In the genomic region with DNA sequence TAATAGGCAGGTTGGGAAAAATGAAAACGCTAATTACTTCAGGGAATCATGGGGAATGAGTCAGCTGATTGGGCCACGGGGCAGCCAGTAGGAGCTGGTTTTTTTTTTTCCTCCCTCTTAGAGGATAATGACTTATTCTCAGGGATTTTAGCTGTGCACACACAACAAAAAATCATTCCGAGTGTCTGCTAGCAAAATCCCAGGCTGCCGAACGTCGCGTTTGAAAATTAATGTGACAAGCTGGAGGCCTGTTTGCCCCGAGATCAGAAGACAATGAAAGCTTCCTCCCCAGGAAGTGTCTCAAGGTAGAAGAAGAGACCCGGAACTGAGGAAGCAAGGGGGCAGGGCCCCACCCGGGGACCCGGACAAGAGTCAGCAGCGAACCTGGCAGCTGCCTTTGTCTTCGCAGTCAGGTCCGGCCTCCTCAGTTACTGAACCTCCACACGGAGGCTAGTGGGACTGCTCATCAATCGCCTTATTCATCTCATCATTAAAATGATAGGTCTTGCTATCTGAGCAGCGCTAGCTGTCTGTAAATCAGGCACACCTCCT, we compare ENCODE assay signal across 8 mouse cellular contexts.
A peak's percentile ranks its signal among the peaks of the same experiment; 100 is the strongest.
DNase-seq lines count a peak whose midpoint lies in the region; ATAC-seq and TF ChIP-seq lines count a peak whose summit lies in the region.

No protein-coding gene starts in this region.

- H3K9ac ChIP-seq in ES-E14 (ENCODE audit: insufficient read depth, low read depth, low read length, poor library complexity, severe bottlenecking), result peak overlapping the region; percentile 16; the same call in 1 of the 2 replicates
- peak overlapping the region; percentile 66 for H3K9ac ChIP-seq in hindbrain, embryonic 14.5 days
- peak overlapping the region; percentile 41; the same call in 1 of the 2 replicates for H3K9ac ChIP-seq in limb, embryonic 14.5 days (ENCODE audit: low read depth, low read length, severe bottlenecking)

- in situ Hi-C loops in ES-E14 (cut with MboI; ENCODE audit: low sequenced_read_pairs in 2 of 2, unreplicated experiment in 2 of 2), result no loop called here

- no peak overlapping the region for H3K27ac ChIP-seq in ES-E14 (ENCODE audit: insufficient read depth, low read depth, low read length, poor library complexity, severe bottlenecking)
- H3K27ac ChIP-seq in bone marrow, adult 2 months (ENCODE audit: control insufficient read depth, insufficient read depth, low read depth, low read length, poor library complexity), result peak overlapping the region; percentile 58
- H3K27ac ChIP-seq in hindbrain, embryonic 14.5 days, result peak overlapping the region; percentile 97
- H3K27ac ChIP-seq in limb, embryonic 14.5 days (replicated peaks; ENCODE audit: low read depth, low read length), result peak overlapping the region; percentile 49; the same call in 1 of the 2 replicates

- no peaks in the 10 kb centered on the region for H3K9me3 ChIP-seq in ES-E14 (ENCODE audit: control insufficient read depth, insufficient read depth, low read depth, low read length)
- no peaks in the 10 kb centered on the region for H3K9me3 ChIP-seq in hindbrain, embryonic 14.5 days (ENCODE audit: control insufficient read depth, low read length)
- H3K9me3 ChIP-seq in limb, embryonic 14.5 days (ENCODE audit: control insufficient read depth, low read length), result no peaks in the 10 kb centered on the region

- H3K4me3 ChIP-seq in ES-E14 (ENCODE audit: insufficient read depth in 1 of 2, low read depth in 1 of 2, low read length in 2 of 2, poor library complexity in 1 of 2, severe bottlenecking in 1 of 2), result peak overlapping the region in 1 of 2 experiments; percentile 28; a peak in 1 of 4 replicates
- no peak overlapping the region for H3K4me3 ChIP-seq in bone marrow, adult 2 months (replicated peaks; ENCODE audit: control insufficient read depth, low read depth, low read length)
- H3K4me3 ChIP-seq in hindbrain, embryonic 14.5 days (replicated peaks; ENCODE audit: low read length), result peak overlapping the region; percentile 10; the same call in 1 of the 2 replicates
- no peak overlapping the region for H3K4me3 ChIP-seq in limb, embryonic 14.5 days (replicated peaks; ENCODE audit: low read length)

- peaks cover 0 to 8% of the 10 kb centered on the region in 2 experiments; a peak in 2 of 4 replicates for H3K4me1 ChIP-seq in ES-E14 (ENCODE audit: control insufficient read depth in 2 of 2, insufficient read depth in 2 of 2, low read length in 2 of 2, poor library complexity in 1 of 2)
- H3K4me1 ChIP-seq in bone marrow, adult 2 months (ENCODE audit: control insufficient read depth, insufficient read depth, low read length), result peaks cover 2% of the 10 kb centered on the region; the same call in 1 of the 2 replicates
- peaks cover 25% of the 10 kb centered on the region for H3K4me1 ChIP-seq in hindbrain, embryonic 14.5 days (replicated peaks; ENCODE audit: control insufficient read depth, insufficient read depth, low read length)
- peaks cover 30% of the 10 kb centered on the region for H3K4me1 ChIP-seq in limb, embryonic 14.5 days (ENCODE audit: control insufficient read depth, insufficient read depth, low read length)

- no peaks in the 10 kb centered on the region for H3K27me3 ChIP-seq in hindbrain, embryonic 14.5 days (ENCODE audit: control insufficient read depth, insufficient read depth, low read length)
- no peaks in the 10 kb centered on the region for H3K27me3 ChIP-seq in limb, embryonic 14.5 days (ENCODE audit: control insufficient read depth, insufficient read depth, low read length)

- no peak for TF ChIP-seq CTCF in bone marrow, adult 2 months (IDR thresholded peaks at IDR 0.05; ENCODE audit: control insufficient read depth, insufficient read depth, low read length)

- no peaks in the 10 kb centered on the region for H3K36me3 ChIP-seq in ES-E14 (ENCODE audit: control insufficient read depth, insufficient read depth, low read length, poor library complexity, severe bottlenecking)
- no peaks in the 10 kb centered on the region for H3K36me3 ChIP-seq in hindbrain, embryonic 14.5 days (replicated peaks; ENCODE audit: control insufficient read depth, insufficient read depth)
- no peaks in the 10 kb centered on the region for H3K36me3 ChIP-seq in limb, embryonic 14.5 days (ENCODE audit: control insufficient read depth, insufficient read depth, low read length)

- H3K4me2 ChIP-seq in hindbrain, embryonic 14.5 days (replicated peaks), result peak overlapping the region; percentile 48
- 0 out of 2 replicates have a peak overlapping the region, but pooled peaks have one; percentile 3 for H3K4me2 ChIP-seq in limb, embryonic 14.5 days (replicated peaks; ENCODE audit: low read depth, low read length, severe bottlenecking)

- ATAC-seq in hindbrain, embryonic 14.5 days (ENCODE audit: low FRiP score), result peak; percentile 31
- ATAC-seq in limb, embryonic 14.5 days (ENCODE audit: low FRiP score, low read depth), result 0 out of 2 replicates have a peak, but pooled peaks have one; percentile 1
- peak; percentile 35; the same call in 1 of the 2 replicates for ATAC-seq in neutrophil, adult 5-6 weeks (ENCODE audit: extremely low read depth, insufficient number of reproducible peaks, low FRiP score, poor library complexity, severe bottlenecking)
- no peak for ATAC-seq in erythroid progenitor cell, adult 5-6 weeks (replicated peaks; ENCODE audit: low FRiP score, poor library complexity, severe bottlenecking)

- 48% methylated on average over 17 of the region's 17 CpGs for WGBS in bone marrow, adult 2 months
- 4% methylated on average over 17 of the region's 17 CpGs for WGBS in hindbrain, embryonic 14.5 days
- WGBS in limb, embryonic 14.5 days, result 26% methylated on average over 17 of the region's 17 CpGs

- peak; percentile 16 for DNase-seq in ES-E14 (ENCODE audit: low read depth, low spot score)
- peak; percentile 66 for DNase-seq in hindbrain, embryonic 14.5 days (ENCODE audit: low spot score)
- DNase-seq in limb, embryonic 14.5 days (ENCODE audit: low spot score), result no peak
- no peak for DNase-seq in frontal cortex, postnatal 10 days (ENCODE audit: low spot score in 2 of 2)
- no peak for DNase-seq in left cerebral cortex, adult 8-10 months (ENCODE audit: low spot score in 2 of 2)

- TF ChIP-seq POLR2A in bone marrow, adult 2 months (IDR thresholded peaks at IDR 0.05; ENCODE audit: borderline replicate concordance, control insufficient read depth, low read depth, low read length), result no peak
- TF ChIP-seq POLR2A in limb, embryonic 14.5 days (IDR thresholded peaks at IDR 0.05; ENCODE audit: borderline replicate concordance, extremely low read depth, insufficient read depth, insufficient read length), result no peak

TF ChIP-seq in ES-E14, 5 proteins besides CTCF, POLR2A, EP300 and RAD21:
- TF ChIP-seq ZNF384 (IDR thresholded peaks at IDR 0.05; ENCODE audit: low read depth, low read length), result no peak
- no peak for TF ChIP-seq MAFK (IDR thresholded peaks at IDR 0.05; ENCODE audit: insufficient read depth, low read depth, low read length)
- TF ChIP-seq ZC3H11A (IDR thresholded peaks at IDR 0.05; ENCODE audit: borderline replicate concordance, low read depth, low read length), result no peak

Comparison
In these comparisons a context has a peak if more than half of its experiments do, and no peak if none do; other contexts are left out.
1. DNase-seq: peak in ES-E14 (single experiment) and hindbrain, embryonic 14.5 days (single experiment); none in limb, embryonic 14.5 days (single experiment), frontal cortex, postnatal 10 days (0 of 2) and left cerebral cortex, adult 8-10 months (0 of 2).
2. H3K9ac ChIP-seq: peak in every context shown above with its lines; median percentile 66 in hindbrain, embryonic 14.5 days; 41 in limb, embryonic 14.5 days; 16 in ES-E14.